Mouse (Mus musculus): ENCODE results near the gene Azin2. TPM values are rescaled to one million over a fixed set of nuclear protein-coding genes. Genes with fewer than 3 reads are reported as not detected.

Gene Azin2
- polyA plus RNA-seq, 1 experiment from 2014 or later, result 20.1 TPM

DNA sequence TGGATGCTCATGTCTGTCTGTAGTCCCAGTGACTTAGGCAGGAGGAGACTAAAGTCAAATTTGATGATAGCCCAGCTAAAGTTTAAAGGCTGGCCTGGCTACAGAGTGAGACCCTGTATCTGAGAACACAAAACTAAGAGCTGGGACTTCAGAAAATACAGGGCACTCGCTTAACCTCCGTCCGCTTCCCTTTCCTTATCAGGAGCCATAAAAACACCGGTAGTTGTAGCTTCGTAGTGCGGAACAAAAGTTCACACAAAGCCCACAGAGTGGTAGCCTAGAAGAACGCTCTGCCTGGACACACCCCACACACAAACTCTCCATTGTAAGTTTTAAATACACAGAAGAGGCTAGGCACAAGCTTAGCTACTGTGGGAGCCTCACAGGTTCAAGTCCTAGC, 33.0 kb upstream of the Azin2 start:
- H3K27ac ChIP-seq, result no peak overlapping the region
- 88% methylated on average over 7 of the region's 7 CpGs for WGBS
- no peaks in the 10 kb centered on the region for H3K9me3 ChIP-seq (ENCODE audit: control insufficient read depth, low read length)
- ATAC-seq (ENCODE audit: low FRiP score), result no peak
- H3K36me3 ChIP-seq (replicated peaks; ENCODE audit: control insufficient read depth, insufficient read depth), result peaks cover 23% of the 10 kb centered on the region
- H3K4me2 ChIP-seq (replicated peaks), result no peak overlapping the region
- no peak overlapping the region for H3K9ac ChIP-seq
- H3K27me3 ChIP-seq (ENCODE audit: control insufficient read depth, insufficient read depth, low read length), result no peaks in the 10 kb centered on the region
- no peak for DNase-seq (ENCODE audit: low spot score)
- peaks cover 13% of the 10 kb centered on the region for H3K4me1 ChIP-seq (replicated peaks; ENCODE audit: control insufficient read depth, insufficient read depth, low read length)
- no peak overlapping the region for H3K4me3 ChIP-seq (replicated peaks; ENCODE audit: low read length)

DNA sequence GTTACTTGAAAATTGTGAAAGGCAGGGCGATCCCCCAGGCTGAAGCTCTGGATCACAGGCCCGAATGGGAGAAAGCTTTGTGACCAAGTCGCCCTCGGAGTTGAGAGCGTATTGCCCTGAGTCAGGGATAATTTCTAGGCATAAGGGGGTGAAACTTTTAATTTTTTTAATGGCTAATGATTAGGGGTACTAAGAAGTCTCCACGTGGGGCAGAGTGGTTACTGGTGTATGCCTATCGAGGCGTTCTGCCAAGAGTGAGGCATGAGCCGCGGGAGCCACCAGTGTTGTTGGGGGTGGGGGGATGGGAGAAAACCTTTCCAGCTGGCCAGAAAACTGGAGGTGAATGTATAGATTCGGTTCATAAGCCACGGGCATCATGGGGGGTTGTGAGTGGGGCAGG, 31.4 kb upstream of the Azin2 start:
- 2% methylated on average over 12 of the region's 12 CpGs for WGBS
- Histone ChIP-seq H3K9me3 (ENCODE audit: control insufficient read depth, low read length) (no peaks in the 10 kb centered on the region), H3K4me3 (replicated peaks; ENCODE audit: low read length) (peak overlapping the region; percentile 76), H3K4me1 (replicated peaks; ENCODE audit: control insufficient read depth, insufficient read depth, low read length) (peaks cover 13% of the 10 kb centered on the region), H3K27me3 (ENCODE audit: control insufficient read depth, insufficient read depth, low read length) (no peaks in the 10 kb centered on the region), H3K27ac (peak overlapping the region; percentile 47; the same call in 1 of the 2 replicates), H3K36me3 (replicated peaks; ENCODE audit: control insufficient read depth, insufficient read depth) (peaks cover 8% of the 10 kb centered on the region; the same call in 1 of the 2 replicates), H3K9ac (peak overlapping the region; percentile 77), H3K4me2 (replicated peaks) (peak overlapping the region; percentile 66)
- ATAC-seq (ENCODE audit: low FRiP score) (no peak), DNase-seq (ENCODE audit: low spot score) (no peak)

DNA sequence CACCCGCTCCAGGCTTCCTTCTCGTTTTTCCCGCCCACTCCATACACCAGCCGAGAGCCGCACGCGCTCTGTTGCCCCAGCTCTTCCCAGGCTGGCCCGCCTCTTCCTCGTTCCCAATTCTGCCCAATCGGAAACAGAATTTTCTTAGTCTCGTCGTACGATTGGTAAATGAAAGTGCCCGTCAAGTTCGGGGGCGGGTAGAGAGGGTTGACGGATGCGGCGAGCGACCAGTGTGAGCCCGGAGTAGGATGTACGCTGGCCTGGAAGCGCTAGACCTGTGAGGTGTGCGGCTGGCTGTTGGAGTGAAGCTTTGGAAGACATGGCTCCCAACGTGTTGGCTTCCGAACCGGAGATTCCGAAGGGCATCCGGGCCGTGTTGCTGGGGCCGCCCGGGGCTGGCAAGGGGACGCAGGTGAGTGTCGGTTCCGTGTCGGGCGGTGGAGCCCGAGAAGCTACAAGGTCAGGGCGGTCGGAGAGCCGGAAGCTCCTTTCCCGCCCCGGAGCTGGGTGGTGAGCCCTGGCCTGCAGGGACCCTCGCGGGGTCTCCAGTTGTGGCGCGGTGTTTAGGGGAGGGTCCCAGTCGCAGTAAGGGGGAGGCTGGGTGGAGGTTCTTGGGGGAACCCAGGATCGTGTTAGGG, 30.9 kb upstream of the Azin2 start:
- Histone ChIP-seq H3K4me3 (replicated peaks; ENCODE audit: low read length) (peak overlapping the region; percentile 76), H3K4me1 (replicated peaks; ENCODE audit: control insufficient read depth, insufficient read depth, low read length) (peaks cover 13% of the 10 kb centered on the region), H3K9me3 (ENCODE audit: control insufficient read depth, low read length) (no peaks in the 10 kb centered on the region), H3K27ac (peak overlapping the region; percentile 47; the same call in 1 of the 2 replicates), H3K27me3 (ENCODE audit: control insufficient read depth, insufficient read depth, low read length) (no peaks in the 10 kb centered on the region), H3K9ac (peak overlapping the region; percentile 77), H3K4me2 (replicated peaks) (peak overlapping the region; percentile 66), H3K36me3 (replicated peaks; ENCODE audit: control insufficient read depth, insufficient read depth) (peaks cover 8% of the 10 kb centered on the region; the same call in 1 of the 2 replicates)
- under 1% methylated on average over 49 of the region's 49 CpGs for WGBS
- ATAC-seq (ENCODE audit: low FRiP score), result peak; percentile 100
- peak; percentile 99 for DNase-seq (ENCODE audit: low spot score)

DNA sequence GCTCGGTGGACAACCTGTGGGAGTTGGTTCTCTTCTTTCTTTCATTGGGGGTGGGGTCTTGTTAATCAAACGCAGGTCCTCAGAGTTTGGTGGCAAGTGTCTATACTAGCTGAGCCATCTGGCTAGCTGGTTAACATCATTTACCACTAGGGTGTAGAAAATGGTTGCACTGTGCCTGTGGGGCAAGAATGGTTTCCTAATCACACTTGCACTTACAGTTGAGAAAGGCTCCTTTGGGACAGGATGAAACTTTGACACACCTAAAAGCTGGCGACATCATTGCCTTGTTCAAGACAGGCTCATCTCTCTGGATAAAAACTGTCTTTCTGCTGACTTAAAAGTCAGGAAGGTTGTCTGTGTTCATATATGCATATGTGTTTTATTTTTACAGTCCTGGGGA, 29.9 kb upstream of the Azin2 start:
- ATAC-seq (ENCODE audit: low FRiP score), result no peak
- 96% methylated on average over 3 of the region's 3 CpGs for WGBS
- Histone ChIP-seq H3K36me3 (replicated peaks; ENCODE audit: control insufficient read depth, insufficient read depth) (peaks cover 8% of the 10 kb centered on the region; the same call in 1 of the 2 replicates), H3K27ac (no peak overlapping the region), H3K9me3 (ENCODE audit: control insufficient read depth, low read length) (no peaks in the 10 kb centered on the region), H3K9ac (no peak overlapping the region), H3K4me3 (replicated peaks; ENCODE audit: low read length) (no peak overlapping the region), H3K4me2 (replicated peaks) (no peak overlapping the region), H3K27me3 (ENCODE audit: control insufficient read depth, insufficient read depth, low read length) (no peaks in the 10 kb centered on the region), H3K4me1 (replicated peaks; ENCODE audit: control insufficient read depth, insufficient read depth, low read length) (peaks cover 13% of the 10 kb centered on the region)
- DNase-seq (ENCODE audit: low spot score), result no peak

DNA sequence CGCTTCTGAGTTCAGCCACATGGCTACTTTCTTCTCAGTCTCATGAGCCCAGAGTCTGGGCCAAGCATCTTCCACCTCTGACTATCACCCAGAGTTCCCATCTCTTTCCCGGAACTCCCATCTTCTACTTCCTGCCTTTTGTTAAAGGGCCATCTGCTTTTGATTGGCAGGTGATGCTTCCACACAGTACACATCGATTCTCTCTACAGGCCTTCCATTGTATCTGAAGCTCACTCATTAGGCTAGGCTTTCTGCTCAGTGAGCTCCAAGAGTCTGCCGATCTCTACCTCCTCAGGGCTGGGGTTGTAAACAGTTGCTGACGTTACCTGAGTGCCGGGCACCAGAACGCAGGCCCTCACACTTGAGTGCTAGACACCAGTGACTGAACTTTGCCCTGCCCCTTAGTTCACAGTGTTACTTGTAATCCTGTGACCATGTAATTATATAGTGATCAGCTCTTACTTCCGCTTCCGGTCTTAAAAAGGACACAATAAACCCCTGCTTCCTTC, 29.3 kb upstream of the Azin2 start, which contains the start of gene Ak2:
Gene Ak2, plus strand, starts transcription at position 459 of the 509 bp plus-strand sequence.
- Histone ChIP-seq H3K27ac (no peak within 1 kb of the TSS), H3K36me3 (replicated peaks; ENCODE audit: control insufficient read depth, insufficient read depth) (peaks cover 5% of the 10 kb centered on the region; the same call in 1 of the 2 replicates), H3K9ac (no peak within 1 kb of the TSS), H3K27me3 (ENCODE audit: control insufficient read depth, insufficient read depth, low read length) (no peaks in the 10 kb centered on the region), H3K4me3 (replicated peaks; ENCODE audit: low read length) (no peak within 1 kb of the TSS), H3K4me1 (replicated peaks; ENCODE audit: control insufficient read depth, insufficient read depth, low read length) (peaks cover 13% of the 10 kb centered on the region), H3K4me2 (replicated peaks) (peak within 1 kb of the TSS; percentile 66; the same call in 1 of the 2 replicates), H3K9me3 (ENCODE audit: control insufficient read depth, low read length) (no peaks in the 10 kb centered on the region)
- 92% methylated on average over 9 of the region's 9 CpGs for WGBS
- ATAC-seq (ENCODE audit: low FRiP score) (no peak), DNase-seq (ENCODE audit: low spot score) (no peak)

DNA sequence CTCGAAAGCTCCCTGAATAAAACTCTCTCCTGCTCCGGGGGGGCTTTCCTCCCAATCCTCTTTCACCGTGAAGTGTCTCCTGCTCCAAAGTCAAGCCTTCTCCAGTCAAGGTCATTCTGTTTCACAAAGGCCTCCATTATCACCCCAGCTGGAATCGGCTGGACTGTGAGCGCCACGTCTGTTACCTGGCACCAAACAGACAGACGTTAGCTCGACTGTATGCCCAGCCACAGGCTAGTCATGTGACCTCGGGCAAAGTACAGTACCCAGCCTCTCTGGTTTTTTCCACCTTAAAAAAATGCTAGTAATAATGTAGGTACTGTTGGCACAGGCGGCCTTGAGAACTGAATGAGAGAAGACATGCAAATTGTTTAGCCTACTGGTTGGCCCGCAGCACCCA, 27.4 kb upstream of the Azin2 start:
- no peak overlapping the region for H3K27ac ChIP-seq
- H3K27me3 ChIP-seq (ENCODE audit: control insufficient read depth, insufficient read depth, low read length), result no peaks in the 10 kb centered on the region
- H3K4me1 ChIP-seq (replicated peaks; ENCODE audit: control insufficient read depth, insufficient read depth, low read length), result peaks cover 10% of the 10 kb centered on the region
- H3K4me2 ChIP-seq (replicated peaks), result no peak overlapping the region
- H3K9ac ChIP-seq, result no peak overlapping the region
- 53% methylated on average over 11 of the region's 11 CpGs for WGBS
- ATAC-seq (ENCODE audit: low FRiP score), result no peak
- no peak overlapping the region for H3K4me3 ChIP-seq (replicated peaks; ENCODE audit: low read length)
- H3K9me3 ChIP-seq (ENCODE audit: control insufficient read depth, low read length), result no peaks in the 10 kb centered on the region
- no peak for DNase-seq (ENCODE audit: low spot score)
- H3K36me3 ChIP-seq (replicated peaks; ENCODE audit: control insufficient read depth, insufficient read depth), result no peaks in the 10 kb centered on the region

DNA sequence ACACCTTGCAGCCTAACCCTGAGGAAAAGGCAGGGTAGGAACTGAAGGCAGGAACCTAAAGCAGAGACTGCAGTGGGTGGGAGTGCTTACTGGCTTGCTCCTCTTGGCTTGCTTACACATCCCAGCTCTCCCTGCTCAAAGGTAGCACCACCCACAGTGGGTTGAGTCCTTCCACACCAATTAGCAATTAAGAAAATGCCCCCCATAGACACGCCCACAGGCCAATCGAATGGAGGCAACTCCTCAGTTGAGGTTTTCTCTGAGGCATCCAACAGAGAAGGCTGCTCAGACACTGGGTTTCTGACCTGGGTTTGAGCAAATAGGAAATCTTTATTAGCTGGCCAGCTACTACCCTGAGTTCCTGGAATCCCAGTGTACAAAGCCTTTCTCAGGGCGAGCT, 26.7 kb upstream of the Azin2 start:
- WGBS, result 57% methylated on average over 3 of the region's 3 CpGs
- no peak overlapping the region for H3K27ac ChIP-seq
- no peaks in the 10 kb centered on the region for H3K27me3 ChIP-seq (ENCODE audit: control insufficient read depth, insufficient read depth, low read length)
- no peak for ATAC-seq (ENCODE audit: low FRiP score)
- no peaks in the 10 kb centered on the region for H3K9me3 ChIP-seq (ENCODE audit: control insufficient read depth, low read length)
- no peak for DNase-seq (ENCODE audit: low spot score)
- H3K4me3 ChIP-seq (replicated peaks; ENCODE audit: low read length), result no peak overlapping the region
- H3K4me2 ChIP-seq (replicated peaks), result no peak overlapping the region
- H3K4me1 ChIP-seq (replicated peaks; ENCODE audit: control insufficient read depth, insufficient read depth, low read length), result peaks cover 2% of the 10 kb centered on the region
- H3K36me3 ChIP-seq (replicated peaks; ENCODE audit: control insufficient read depth, insufficient read depth), result no peaks in the 10 kb centered on the region
- no peak overlapping the region for H3K9ac ChIP-seq

DNA sequence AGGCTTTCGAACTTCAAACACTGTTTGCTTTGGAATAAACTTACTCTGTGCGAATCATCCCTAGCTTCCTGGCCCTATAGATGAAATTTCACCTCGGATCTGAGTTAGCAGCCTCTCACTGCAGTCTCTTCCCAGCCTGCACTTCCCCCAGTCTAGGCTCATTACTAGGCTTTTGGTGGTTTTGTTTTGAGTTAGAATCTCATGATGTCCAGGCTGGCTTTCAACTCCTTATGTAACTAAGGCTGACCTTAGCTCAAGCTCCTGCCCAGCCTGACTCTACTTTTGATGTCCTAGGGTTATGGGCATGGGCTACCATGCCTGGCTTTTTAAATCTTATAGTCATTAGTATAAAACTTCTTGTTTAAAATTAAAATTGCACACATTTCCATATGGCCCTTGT, 22.4 kb upstream of the Azin2 start:
- no peaks in the 10 kb centered on the region for H3K9me3 ChIP-seq (ENCODE audit: control insufficient read depth, low read length)
- no peaks in the 10 kb centered on the region for H3K27me3 ChIP-seq (ENCODE audit: control insufficient read depth, insufficient read depth, low read length)
- no peaks in the 10 kb centered on the region for H3K4me1 ChIP-seq (replicated peaks; ENCODE audit: control insufficient read depth, insufficient read depth, low read length)
- H3K9ac ChIP-seq, result no peak overlapping the region
- no peak overlapping the region for H3K4me2 ChIP-seq (replicated peaks)
- WGBS, result 82% methylated on average over 3 of the region's 3 CpGs
- no peak overlapping the region for H3K4me3 ChIP-seq (replicated peaks; ENCODE audit: low read length)
- no peak for ATAC-seq (ENCODE audit: low FRiP score)
- H3K27ac ChIP-seq, result no peak overlapping the region
- DNase-seq (ENCODE audit: low spot score), result no peak
- H3K36me3 ChIP-seq (replicated peaks; ENCODE audit: control insufficient read depth, insufficient read depth), result no peaks in the 10 kb centered on the region

DNA sequence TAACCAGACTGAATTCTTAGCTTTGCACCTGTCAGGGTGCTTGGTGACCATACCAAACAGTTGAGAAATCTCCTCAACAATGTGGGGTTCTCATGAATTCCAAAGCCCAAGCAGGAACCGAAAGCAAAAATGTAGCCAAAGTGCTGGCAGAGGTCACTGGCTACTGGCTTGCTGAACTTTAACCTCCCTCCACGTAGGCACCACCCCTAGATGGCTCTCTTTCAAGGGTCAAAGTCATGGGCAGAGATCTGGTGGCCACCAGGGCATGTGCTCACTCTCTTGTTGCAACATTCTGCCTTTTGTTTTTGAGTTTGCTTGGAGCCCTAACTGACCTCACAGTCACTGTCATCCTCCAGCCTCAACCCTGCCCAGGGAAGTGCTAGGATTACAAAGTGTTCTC, 21.4 kb upstream of the Azin2 start:
- Histone ChIP-seq H3K36me3 (replicated peaks; ENCODE audit: control insufficient read depth, insufficient read depth) (no peaks in the 10 kb centered on the region), H3K9me3 (ENCODE audit: control insufficient read depth, low read length) (no peaks in the 10 kb centered on the region), H3K4me1 (replicated peaks; ENCODE audit: control insufficient read depth, insufficient read depth, low read length) (no peaks in the 10 kb centered on the region), H3K9ac (no peak overlapping the region), H3K4me2 (replicated peaks) (no peak overlapping the region), H3K27ac (no peak overlapping the region), H3K4me3 (replicated peaks; ENCODE audit: low read length) (no peak overlapping the region), H3K27me3 (ENCODE audit: control insufficient read depth, insufficient read depth, low read length) (no peaks in the 10 kb centered on the region)
- no peak for ATAC-seq (ENCODE audit: low FRiP score)
- WGBS, result 68% methylated on average over 2 of the region's 2 CpGs
- no peak for DNase-seq (ENCODE audit: low spot score)
